Mouse (Mus musculus) small intestine, adult 2 months (tissue): Measurements from ENCODE around the gene Hist1h2ah. TPM values are rescaled to one million over a fixed set of nuclear protein-coding genes. Genes with fewer than 3 reads are reported as not detected.
"Not testable (repeated sequence)": the region's sequence is repeated elsewhere in the genome, so short reads cannot be mapped to it uniquely, and the experiment has no call there.

ENCODE experiments used
- H3K27ac ChIP-seq: fragments of 200-500 bp; 2 replicates; pipeline ENCODE4 v1.5.1; 2012; ENCODE audit warnings: low read depth, low read length, control low read depth, inconsistent platforms; ENCODE audit not compliant: insufficient read depth
- H3K27me3 ChIP-seq: fragments of 200-500 bp; 2 replicates; pipeline ENCODE4 v1.6.1; 2012; ENCODE audit warnings: mild to moderate bottlenecking, moderate library complexity, low read length, inconsistent platforms; ENCODE audit not compliant: control insufficient read depth, insufficient read depth
- H3K36me3 ChIP-seq: fragments of 200-500 bp; 2 replicates; pipeline ENCODE4 v1.6.1; 2012; ENCODE audit warnings: mild to moderate bottlenecking, low read length, control low read depth, inconsistent platforms; ENCODE audit not compliant: control insufficient read depth, insufficient read depth
- H3K4me1 ChIP-seq: fragments of 200-500 bp; 2 replicates; pipeline ENCODE4 v1.6.1; 2012; ENCODE audit warnings: low read length, inconsistent platforms, mixed read lengths; ENCODE audit not compliant: control insufficient read depth, insufficient read depth, insufficient read length
- H3K4me3 ChIP-seq: fragments of 200-500 bp; 2 replicates; pipeline ENCODE4 v1.5.1; 2012; ENCODE audit warnings: low read depth, mild to moderate bottlenecking, control low read depth, inconsistent platforms, low read length, moderate library complexity
- CTCF ChIP-seq: fragments of 200-500 bp; IDR thresholded peaks from 2 replicates; pipeline ENCODE4 v1.5.1; 2012; ENCODE audit warnings: low read depth, mild to moderate bottlenecking, control low read depth, inconsistent platforms, low read length, moderate library complexity, mixed read lengths; ENCODE audit not compliant: insufficient replicate concordance, insufficient read length; ENCODE audit errors: extremely low read depth
- POLR2A ChIP-seq: fragments of 200-500 bp; IDR thresholded peaks from 2 replicates; pipeline ENCODE4 v1.6.1; 2012; ENCODE audit warnings: low read depth, mild to moderate bottlenecking, control low read depth, inconsistent platforms, low read length, moderate library complexity
- WGBS: fragments of 180-500 bp; shearing (Covaris S2); methylation state at CpG from one replicate; pipeline ENCODE4 v1.1.7; 2018; 5-methylcytosine and 5-hydroxymethylcytosine counted together
- polyA plus RNA-seq: library from polyadenylated mRNA; depleted of rRNA; stranded (reverse); fragments of >200 nt; gene quantifications from 2 replicates; pipeline ENCODE4 v1.2.3, GENCODE M21; 2012

The Hist1h2ah gene
- polyA plus RNA-seq, 1 experiment, result 238 TPM

GRCm38 (mm10) chr13:22041651-22042567, 6.5 kb upstream of the Hist1h2ah start:
- peaks cover 10% of the 10 kb centered on the region; the same call in 1 of the 2 replicates for H3K4me1 ChIP-seq
- peak overlapping the region; percentile 45 for H3K4me3 ChIP-seq
- WGBS, result 6% methylated on average over 13 of the region's 13 CpGs
- H3K27me3 ChIP-seq, result no peaks in the 10 kb centered on the region
- no peak for TF ChIP-seq CTCF
- no peak for TF ChIP-seq POLR2A
- H3K36me3 ChIP-seq, result no peaks in the 10 kb centered on the region
- peak overlapping the region; percentile 76 for H3K27ac ChIP-seq

- peak; percentile 85 for TF ChIP-seq POLR2A
- Histone ChIP-seq H3K4me3 (peak within 1 kb of the TSS; percentile 64), H3K4me1 (peaks cover 12% of the 10 kb centered on the region; the same call in 1 of the 2 replicates), H3K27ac (peak within 1 kb of the TSS; percentile 76)
- not testable (repeated sequence) for H3K27me3 ChIP-seq, H3K36me3 ChIP-seq
- 1% methylated on average over 27 of the region's 27 CpGs for WGBS
Measured at GRCm38 (mm10) chr13:22041142-22041536, 5.8 kb upstream of the Hist1h2ah start, which contains the start of gene Hist1h4i. Gene Hist1h4i (minus strand): TSS chr13:22041362.

DNA sequence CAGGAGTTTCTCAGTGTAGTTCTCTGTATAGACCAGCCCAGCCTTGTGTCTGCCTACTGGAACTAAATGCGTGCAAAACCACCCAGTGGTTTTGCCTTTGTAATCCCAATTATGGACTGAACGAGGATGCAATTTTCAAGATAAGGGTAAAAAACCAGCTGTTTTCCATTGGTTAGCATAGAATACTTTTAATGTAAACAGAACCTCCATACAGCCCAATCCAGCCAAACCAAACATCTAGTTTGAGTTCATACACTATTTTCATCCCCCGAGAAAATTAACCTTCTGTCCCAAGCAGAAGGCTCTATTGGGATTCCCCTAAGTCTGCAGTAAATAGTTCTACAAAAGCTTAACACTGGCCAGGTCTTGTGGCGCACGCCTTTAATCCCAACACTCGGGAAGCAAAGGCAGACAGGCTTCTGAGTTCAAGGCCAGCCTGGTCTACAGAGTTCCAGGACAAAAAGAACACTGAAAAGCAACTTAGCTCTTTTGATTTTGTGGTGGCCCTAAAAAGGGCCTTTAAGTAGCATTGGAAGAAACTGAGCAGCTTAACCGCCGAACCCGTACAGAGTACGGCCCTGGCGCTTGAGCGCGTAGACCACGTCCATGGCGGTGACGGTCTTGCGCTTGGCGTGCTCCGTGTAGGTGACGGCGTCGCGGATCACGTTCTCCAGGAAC, 5.2 kb upstream of the Hist1h2ah start:
- TF ChIP-seq POLR2A (no peak; the same call in 1 of the 2 replicates), CTCF (no peak)
- no peaks in the 10 kb centered on the region for H3K27me3 ChIP-seq
- WGBS, result under 1% methylated on average over 24 of the region's 24 CpGs
- peak overlapping the region; percentile 64 for H3K4me3 ChIP-seq
- H3K4me1 ChIP-seq, result peaks cover 12% of the 10 kb centered on the region; the same call in 1 of the 2 replicates
- H3K36me3 ChIP-seq, result no peaks in the 10 kb centered on the region
- peak overlapping the region; percentile 69 for H3K27ac ChIP-seq

- TF ChIP-seq POLR2A (no peak), CTCF (no peak)
Measured at GRCm38 (mm10) chr13:22039951-22040463, 4.6 kb upstream of the Hist1h2ah start.

DNA sequence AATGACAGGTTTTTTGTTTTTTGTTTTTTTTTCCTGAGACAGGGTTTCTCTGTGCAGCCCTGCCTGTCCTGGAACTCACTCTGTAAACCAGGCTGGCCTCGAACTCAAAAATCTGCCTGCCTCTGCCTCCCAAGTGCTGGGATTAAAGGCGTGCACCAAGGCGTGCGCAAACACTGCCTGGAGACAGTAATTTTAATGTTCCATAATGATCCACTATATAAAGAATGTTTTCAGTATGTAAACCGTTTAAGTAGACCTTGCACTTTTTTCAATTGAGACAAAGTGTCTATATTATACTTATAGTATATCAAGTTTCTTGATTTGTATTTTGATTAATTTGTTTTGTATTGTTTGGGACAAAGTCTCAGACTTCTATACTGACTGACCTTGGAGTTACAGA, 4.0 kb upstream of the Hist1h2ah start:
- Histone ChIP-seq H3K36me3 (no peaks in the 10 kb centered on the region), H3K27ac (no peak overlapping the region), H3K4me1 (peaks cover 10% of the 10 kb centered on the region; the same call in 1 of the 2 replicates), H3K4me3 (no peak overlapping the region), H3K27me3 (no peaks in the 10 kb centered on the region)
- TF ChIP-seq POLR2A (no peak), CTCF (no peak)
- WGBS, result 70% methylated on average over 5 of the region's 5 CpGs

More at GRCm38 (mm10) chr13:22039951-22040463, 4.6 kb upstream of the Hist1h2ah start:
- WGBS, result 9% methylated on average over 2 of the region's 2 CpGs
- Histone ChIP-seq H3K4me1 (peaks cover 12% of the 10 kb centered on the region; the same call in 1 of the 2 replicates), H3K27ac (no peak overlapping the region), H3K36me3 (no peaks in the 10 kb centered on the region), H3K4me3 (no peak overlapping the region), H3K27me3 (no peaks in the 10 kb centered on the region)

- WGBS, result 71% methylated on average over 2 of the region's 2 CpGs
- no peak overlapping the region for H3K27ac ChIP-seq
- TF ChIP-seq CTCF (no peak), POLR2A (no peak)
- peaks cover 10% of the 10 kb centered on the region; the same call in 1 of the 2 replicates for H3K4me1 ChIP-seq
- no peaks in the 10 kb centered on the region for H3K36me3 ChIP-seq
- no peaks in the 10 kb centered on the region for H3K27me3 ChIP-seq
- no peak overlapping the region for H3K4me3 ChIP-seq
Measured at GRCm38 (mm10) chr13:22037415-22037814, 2.0 kb upstream of the Hist1h2ah start.

DNA sequence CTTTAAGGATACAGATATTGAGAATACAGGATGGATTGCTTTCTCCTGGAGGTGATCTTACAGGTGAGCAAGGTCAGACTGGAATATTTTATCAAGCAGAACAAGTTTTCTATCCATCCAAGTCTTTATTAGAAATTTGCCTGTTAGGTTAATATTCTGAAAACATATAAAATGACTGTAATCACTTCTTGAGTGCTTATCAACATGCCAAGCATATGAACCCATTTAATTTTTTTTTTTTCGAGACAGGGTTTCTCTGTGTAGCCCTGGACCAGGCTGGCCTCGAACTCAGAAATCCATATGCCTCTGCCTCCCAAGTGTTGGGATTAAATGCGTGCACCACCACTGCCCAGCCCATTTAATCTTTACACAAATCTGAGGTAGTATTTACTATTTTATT, 1.6 kb upstream of the Hist1h2ah start:
- TF ChIP-seq POLR2A (no peak), CTCF (no peak)
- Histone ChIP-seq H3K27me3 (no peaks in the 10 kb centered on the region), H3K36me3 (no peaks in the 10 kb centered on the region), H3K27ac (0 out of 2 replicates have a peak overlapping the region, but pooled peaks have one; percentile 38), H3K4me1 (peaks cover 8% of the 10 kb centered on the region; the same call in 1 of the 2 replicates), H3K4me3 (no peak overlapping the region)
- 60% methylated on average over 3 of the region's 3 CpGs for WGBS
